Mouse (Mus musculus) G1E (cell line): ENCODE results near the gene Gmnc.

Source experiments
- CTCF ChIP-seq: IDR thresholded peaks from 2 replicates; pipeline ENCODE4 v1.5.1; 2012; ENCODE audit warnings: low read depth, low read length, inconsistent platforms, mixed read lengths
- GATA1 ChIP-seq: IDR thresholded peaks from 2 replicates; pipeline ENCODE4 v1.6.1; 2012; ENCODE audit warnings: borderline replicate concordance, low read length, inconsistent platforms, mixed read lengths
- GATA2 ChIP-seq: IDR thresholded peaks from 2 replicates; pipeline ENCODE4 v1.6.1; 2012; ENCODE audit warnings: low read depth, low read length, inconsistent platforms, borderline replicate concordance
- TAL1 ChIP-seq: conservative IDR thresholded peaks from 2 replicates; pipeline ENCODE4 v1.6.1; 2012; ENCODE audit warnings: low read depth, low read length, inconsistent platforms, mixed read lengths

DNA sequence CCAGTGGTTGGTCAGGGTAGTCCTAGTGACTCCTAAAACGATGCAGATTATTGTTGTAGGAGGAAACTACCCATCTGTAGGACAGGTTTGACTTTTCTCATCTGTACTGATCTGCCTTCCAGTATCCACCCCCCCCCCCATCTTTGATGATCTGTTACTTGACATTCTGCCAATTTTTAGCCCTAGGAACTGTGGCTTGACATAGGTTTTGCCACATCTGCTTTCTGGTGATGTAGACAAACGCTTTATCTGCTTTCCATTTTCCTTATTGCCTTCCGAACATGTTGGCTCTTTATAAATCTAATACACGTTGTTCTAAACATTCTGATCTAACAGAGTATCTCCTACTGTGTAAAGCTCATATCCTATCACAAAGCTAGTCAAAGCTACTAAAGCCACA, 34.8 kb upstream of the Gmnc start:
- TF ChIP-seq CTCF, result no peak
- no peak for TF ChIP-seq GATA1
- TF ChIP-seq TAL1, result no peak
- TF ChIP-seq GATA2, result no peak
